Mouse (Mus musculus) right cerebral cortex, adult 18-20 months (tissue): ENCODE results near the gene Chst14.

Source experiments
- DNase-seq: peaks from one replicate; pipeline ENCODE4 v3.0.0; 2022; ENCODE audit warnings: mixed read lengths

The Chst14 gene

DNA sequence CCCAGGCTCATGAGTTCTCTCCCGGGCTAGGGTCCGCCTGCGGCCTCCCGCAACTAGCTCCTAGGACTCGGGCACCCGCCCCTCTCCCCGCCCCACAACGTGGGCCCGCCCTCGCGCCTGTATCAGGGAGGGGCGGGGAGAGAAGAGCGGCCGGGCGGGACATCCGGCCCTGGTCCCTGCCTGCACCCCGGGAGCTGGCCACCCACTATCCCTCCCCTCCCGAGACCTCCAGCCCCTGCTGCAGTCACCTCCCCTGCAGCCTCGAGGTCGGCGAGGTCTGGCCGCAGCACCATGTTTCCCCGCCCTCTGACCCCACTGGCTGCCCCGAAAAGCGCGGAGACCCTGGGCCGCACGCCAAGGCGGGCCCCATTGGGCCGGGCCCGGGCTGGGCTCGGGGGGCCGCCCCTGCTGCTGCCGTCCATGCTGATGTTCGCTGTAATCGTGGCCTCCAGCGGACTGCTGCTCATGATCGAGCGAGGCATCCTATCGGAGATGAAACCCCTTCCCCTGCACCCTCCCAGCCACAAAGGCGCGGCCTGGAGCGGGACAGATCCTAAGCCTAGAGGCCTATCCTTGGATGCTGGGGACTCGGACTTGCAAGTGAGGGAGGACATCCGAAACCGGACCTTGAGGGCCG, at the start of gene Chst14:
Chst14 (plus strand) TSS at position 136 of the 637 bp plus-strand sequence.
- peak; percentile 35 for DNase-seq

DNA sequence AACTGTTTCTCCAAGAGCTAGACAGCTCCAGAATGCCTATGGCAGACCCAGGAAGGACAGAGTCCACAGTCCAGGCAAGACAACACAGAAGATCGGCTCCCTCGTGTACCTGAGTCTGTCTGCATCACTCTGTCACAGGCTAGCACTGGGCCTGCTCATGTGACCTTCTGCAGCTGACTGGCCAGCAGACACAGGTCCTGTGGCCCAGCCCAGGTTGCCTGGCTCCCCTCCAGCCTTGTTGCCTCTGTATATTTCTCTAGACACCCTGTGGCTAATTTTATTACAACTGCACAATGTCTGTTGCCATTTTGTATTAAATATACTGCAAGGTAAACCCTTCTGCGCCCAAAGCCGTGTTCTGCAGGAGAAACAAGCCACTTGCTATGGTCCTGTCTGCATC, 45.3 kb upstream of the Chst14 start:
- no peak for DNase-seq

- DNase-seq = no peak
Measured at GRCm38 (mm10) chr2:118881956-118882355, 44.3 kb upstream of the Chst14 start.

DNA sequence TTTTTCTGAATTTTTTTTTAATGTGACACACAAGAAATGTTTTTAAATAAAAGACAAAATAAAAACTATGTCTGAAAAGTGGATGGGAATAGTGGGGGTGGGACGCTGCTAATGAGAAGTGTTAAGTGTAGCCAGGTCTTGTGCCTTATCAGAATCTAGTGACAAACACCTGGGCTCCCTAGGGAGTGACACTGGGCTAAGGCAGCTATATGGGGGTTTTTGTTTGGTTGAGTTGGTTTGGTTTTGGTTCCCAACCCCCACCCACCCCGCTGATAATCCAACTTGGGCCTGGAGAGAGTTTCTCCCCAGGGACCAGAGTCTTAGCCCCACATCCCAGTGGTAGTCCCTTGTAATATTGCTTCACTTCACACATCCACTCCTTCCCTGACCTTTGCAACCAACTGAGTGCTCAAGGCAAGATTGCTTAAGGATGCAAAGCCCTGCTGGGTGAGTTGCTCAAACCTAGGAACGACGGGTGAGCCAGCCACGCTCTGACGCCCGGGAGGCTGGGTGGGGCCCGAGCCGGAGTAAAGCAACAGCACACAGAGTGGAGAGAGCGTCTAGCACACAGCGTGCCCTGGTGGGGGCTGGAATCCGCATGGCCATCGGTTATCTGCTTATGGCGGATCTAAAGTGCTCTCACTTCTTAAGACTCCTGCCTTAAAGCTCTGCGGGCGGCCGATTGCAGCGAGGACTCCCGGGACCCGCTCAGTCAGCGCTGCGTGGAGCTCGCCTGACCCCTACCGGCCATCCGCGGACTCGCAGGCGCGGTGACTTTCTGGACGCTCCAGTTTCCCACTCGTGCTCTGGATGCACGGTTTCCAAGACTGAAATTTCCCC, 43.2 kb upstream of the Chst14 start:
- DNase-seq = peak; percentile 86

DNA sequence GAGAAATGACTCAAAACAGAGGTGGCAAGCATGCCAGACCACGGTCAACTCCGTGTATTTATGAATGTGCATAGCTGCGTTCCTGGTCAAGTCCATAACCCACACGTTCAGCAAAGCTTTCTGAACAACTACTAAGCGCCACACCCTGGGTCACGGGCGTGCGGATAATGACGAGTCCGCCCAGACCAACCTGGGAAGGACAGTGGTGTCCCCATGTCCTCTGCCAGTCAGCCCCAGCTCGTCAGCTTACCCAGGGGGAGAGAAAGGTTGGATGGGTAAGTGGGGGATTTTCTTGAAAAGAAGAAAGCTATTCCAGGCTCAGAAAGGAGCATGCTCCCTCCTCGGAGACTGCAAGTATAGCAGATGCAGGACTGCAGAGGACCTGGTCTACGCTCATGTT, 38.9 kb upstream of the Chst14 start:
- DNase-seq = no peak

GRCm38 (mm10) chr2:118887845-118888548, 38.3 kb upstream of the Chst14 start:
- DNase-seq = no peak

DNA sequence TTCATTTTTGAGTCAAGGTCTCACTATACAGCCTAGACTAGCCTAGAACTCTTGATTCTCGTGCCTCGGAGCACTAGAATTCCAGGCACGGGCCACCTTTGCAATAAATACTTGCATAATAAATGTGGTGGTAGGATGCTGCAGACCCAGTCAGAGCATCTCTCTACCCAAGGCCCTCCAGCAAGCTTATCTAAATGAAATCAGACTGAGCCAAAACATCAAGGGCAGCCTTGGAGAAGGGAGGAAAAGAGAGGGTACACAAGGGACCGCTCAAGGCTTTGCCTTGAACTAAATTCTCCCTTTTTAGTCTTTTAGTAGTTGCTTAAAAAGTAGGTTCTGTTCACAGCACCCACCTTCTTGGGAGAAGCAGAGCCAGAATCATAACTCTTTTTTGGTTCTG, 35.1 kb upstream of the Chst14 start:
- no peak for DNase-seq

DNA sequence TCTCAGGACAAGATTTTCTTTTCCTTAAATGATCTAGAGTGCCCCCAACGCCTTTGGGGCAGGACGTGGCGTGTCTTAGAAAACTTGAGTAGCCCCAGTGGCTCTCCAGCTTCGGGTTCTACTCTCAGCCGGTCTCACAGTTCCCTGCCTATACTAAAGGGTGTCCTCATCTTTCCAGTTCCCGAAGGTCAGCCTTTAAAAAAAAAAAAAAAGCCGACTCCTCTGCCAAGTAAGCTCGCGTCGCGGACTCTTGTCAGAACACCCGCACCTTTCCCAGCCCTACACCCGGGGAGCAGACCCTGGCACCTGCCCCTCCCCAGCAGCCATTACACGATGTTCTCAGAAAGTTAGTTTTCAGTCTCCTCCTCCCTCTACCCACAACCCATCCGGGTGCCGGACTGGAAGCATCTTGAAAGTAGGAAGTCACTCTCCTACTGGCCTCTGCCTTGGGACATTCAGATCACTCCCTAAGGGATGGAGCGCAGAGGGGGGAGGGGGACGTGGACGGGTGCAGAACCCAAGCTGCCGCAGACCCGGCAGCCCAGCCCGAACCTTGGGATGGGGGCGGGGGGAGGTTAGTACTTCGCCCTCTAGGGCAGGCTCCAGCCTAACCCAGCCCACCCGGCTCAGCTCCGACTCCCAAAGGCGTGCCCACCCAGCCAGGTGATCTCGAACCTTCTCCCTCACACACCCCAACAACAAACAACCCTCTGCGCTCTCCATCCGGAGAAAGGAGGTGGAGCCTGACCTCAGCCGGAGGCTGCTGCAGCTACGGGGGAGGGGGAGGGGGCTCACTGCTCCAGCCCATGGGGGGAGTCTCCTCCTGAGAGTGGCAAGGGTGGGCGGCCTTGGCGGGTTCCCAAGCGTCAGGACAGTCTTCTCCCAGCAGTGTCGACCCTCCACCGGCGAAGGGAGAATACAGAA, 30.0 kb upstream of the Chst14 start:
- peak; percentile 23 for DNase-seq

DNA sequence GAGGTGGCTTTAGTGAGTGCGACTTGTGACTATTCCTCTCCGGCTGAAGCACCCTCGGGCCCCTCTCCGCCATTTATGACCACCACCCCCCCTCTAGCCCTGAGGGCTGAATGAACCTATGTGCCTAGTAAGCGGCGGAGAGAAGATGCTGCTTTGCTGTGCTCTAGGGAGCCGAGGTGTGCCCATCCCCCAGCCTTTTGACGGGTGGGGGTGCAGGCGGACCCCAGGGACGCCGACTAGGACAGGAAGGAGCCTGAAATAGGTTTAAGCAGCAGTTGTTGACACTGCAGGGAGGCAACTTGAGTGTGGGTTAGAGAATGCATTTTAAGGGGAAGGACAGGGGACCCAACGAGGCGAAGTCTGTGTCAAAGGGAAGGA, 29.4 kb upstream of the Chst14 start:
- DNase-seq = no peak

- DNase-seq = no peak
Measured at GRCm38 (mm10) chr2:118897392-118897791, 28.9 kb upstream of the Chst14 start.

DNA sequence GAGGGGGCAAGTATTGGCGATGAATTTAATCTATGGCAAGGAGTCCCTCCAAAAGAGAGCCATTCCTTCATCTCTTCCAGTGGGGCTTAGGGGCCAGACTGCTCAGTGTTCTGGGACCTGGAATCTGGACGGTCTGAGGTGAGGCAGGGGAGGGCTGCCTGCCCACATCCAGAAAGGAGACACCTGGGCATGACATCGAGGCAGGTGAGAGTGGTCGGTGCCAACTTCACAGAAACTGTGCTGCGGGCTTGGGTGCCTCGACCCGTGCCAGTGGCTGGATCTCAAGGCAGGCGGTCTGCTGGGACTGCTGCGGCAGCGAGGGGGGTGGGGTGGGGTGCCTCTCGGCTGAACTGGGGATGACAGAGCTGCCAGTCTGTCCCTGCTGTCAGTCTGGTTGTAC, 28.5 kb upstream of the Chst14 start:
- no peak for DNase-seq

GRCm38 (mm10) chr2:118898771-118899170, 27.5 kb upstream of the Chst14 start:
- DNase-seq = no peak

- no peak for DNase-seq
Measured at GRCm38 (mm10) chr2:118899306-118899705, 27.0 kb upstream of the Chst14 start.

- peak; percentile 63 for DNase-seq
Measured at GRCm38 (mm10) chr2:118899981-118900825, 26.1 kb upstream of the Chst14 start, which contains the start of gene Bahd1. TSS of gene Bahd1 (plus strand) at chr2:118900377.

DNA sequence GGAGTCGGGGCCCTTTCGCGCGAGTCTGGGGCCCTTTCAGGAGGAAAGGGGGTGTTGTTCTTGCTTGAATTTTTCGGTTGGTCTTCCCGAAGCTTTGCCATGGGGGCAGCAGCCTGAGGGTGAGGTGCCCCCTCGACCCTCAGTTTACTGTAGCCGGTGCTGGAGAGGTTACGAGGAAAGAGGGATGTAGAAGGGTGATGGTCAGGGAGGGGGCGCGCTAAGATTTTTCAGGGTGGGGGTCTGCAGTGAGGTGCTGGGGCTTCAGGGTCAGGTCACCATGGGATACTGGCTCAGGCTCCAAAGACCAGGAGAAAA, 25.5 kb upstream of the Chst14 start:
- no peak for DNase-seq

DNA sequence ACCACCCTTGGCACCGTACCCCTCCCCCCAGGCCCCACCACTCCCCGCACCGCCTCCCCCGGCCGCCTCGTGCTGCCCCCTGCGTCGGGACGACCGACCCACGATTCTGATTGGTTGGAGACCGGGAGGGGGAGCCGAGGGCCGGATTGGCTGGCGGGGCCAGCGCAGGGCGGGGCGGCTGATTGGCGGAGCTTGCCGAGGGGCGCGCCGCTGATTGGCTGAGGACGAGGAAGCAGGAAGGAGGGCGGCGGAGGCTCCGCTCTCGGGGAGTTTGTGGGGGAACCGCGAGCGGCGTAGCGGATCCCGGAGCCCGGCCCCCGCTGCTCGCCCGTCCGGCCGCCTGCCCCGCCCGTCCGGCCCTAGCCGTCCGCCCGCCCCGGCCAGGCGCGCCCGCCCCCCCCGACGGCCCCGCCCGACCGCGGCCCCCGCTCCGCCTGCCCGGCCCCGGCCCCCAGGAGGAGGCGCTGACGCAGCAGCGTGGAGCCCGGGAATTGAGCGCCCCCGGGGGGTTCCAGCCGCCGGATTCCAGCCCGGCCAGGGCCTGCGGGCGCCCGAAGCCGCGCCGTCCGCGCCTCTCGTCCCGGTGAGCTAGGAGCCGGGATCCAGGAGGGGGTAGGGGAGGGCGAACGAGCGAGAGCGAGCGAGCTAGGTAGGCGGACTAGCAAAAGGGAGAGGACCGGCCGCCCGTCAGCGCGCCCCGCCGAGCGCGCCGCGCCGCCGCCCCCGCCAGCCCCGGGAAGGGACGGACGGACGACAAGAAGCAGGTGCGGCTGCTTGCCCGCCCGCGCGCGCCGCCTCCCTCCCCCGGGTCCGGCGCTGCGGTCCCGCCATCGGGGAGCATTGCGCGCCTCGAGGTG, 24.9 kb upstream of the Chst14 start:
- peak; percentile 99 for DNase-seq

GRCm38 (mm10) chr2:118902051-118903025, 24.0 kb upstream of the Chst14 start:
- no peak for DNase-seq

GRCm38 (mm10) chr2:118903333-118903741, 23.0 kb upstream of the Chst14 start:
- DNase-seq = no peak

DNA sequence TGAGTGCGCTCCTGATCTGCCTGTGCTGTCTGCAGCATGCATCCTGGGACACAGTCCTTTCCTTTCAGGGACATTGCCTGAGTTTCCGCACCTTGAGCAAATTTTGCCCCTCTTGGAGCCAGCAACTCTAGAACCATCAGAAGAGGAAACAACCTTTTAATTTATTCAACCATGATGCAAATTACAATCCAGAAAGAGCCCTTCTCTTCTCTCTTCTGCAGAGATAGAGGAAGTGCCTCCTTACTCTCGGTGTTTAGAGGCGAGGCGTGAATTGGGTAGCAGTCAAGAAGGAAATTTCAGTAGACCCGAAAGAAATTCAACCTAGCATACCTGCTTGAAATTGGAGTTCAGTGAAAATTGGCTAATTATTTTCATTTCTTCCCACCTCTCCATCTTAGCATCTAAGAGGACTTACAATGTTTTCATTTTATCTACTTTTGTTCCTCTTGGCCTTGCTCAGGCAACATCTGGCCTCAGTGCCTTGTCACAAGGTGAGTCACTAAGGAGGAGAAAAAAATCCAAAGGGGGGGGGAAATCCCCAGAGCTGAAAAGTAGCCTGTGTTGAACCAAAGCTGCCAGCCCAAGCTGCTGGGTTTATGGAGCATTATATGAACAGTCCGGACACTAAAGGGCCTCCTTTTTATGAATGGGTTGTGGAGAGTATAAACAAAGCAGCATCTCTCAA, 20.7 kb upstream of the Chst14 start:
- DNase-seq = no peak
